Comparison of ENCODE assay signal across 20 mouse cellular contexts in the genomic region with DNA sequence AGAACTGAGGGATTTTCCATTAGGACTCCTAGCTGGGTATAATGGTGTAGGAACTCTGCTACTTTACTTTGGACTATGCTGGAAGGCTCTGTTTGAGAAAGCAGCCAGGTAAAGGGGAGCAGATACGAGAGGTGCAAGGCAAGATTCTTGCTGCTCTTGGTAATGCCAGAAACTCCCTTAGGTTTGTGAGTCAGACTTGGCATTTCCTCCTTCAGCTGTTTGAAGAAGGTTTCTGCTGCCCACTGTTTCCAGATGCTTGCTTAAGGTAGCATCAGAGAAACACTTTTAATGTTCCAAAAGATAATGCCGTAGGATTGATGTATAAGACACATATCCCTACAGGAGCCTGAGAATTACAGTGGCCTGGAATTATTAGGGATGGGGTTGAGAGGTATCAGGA.
DNase-seq lines count a peak whose midpoint lies in the region; ATAC-seq lines count a peak whose summit lies in the region.
"Had no signal": no experiment of that assay in that cellular context is flagged by ENCODE, and none has a peak within 500 bp of the region (broad histone marks: within the 10 kb centered on the region; RNA-seq: fewer than 3 reads in every experiment).

No protein-coding gene starts in this region.

- ATAC-seq in frontal cortex, adult (ENCODE audit: low TSS enrichment) = peak; percentile 88
- ATAC-seq: activated CD4-positive, CD25-positive, alpha-beta regulatory T cell, adult 4 months; CD4-positive, CD25-positive, alpha-beta regulatory T cell, adult 4 months; Patski had no signal

- no peak for DNase-seq in frontal cortex, postnatal 36 days (ENCODE audit: low spot score in 2 of 2)
- DNase-seq in brain, adult 2 months (ENCODE audit: low read depth, low spot score) = peak; percentile 72
- peak; percentile 19 for DNase-seq in telencephalon, adult 2 months (ENCODE audit: low read depth, low spot score)
- DNase-seq in right cerebral cortex, postnatal 25 days = no peak
- no peak for DNase-seq in cerebellum, postnatal 14 days
- DNase-seq: adrenal gland, adult 2 months; adrenal gland, adult 8-10 months; adrenal gland, postnatal 10 days; adrenal gland, postnatal 14 days; adrenal gland, postnatal 25 days; adrenal gland, postnatal 36 days; B cell, adult 2 months; cerebellum, adult 11 months; cerebellum, adult 11-12 months; cerebellum, adult 18-20 months; cerebellum, adult 2 months had no signal

Comparison
In these comparisons a context has a peak if more than half of its experiments do, and no peak if none do; other contexts are left out.
1. DNase-seq: peak in brain, adult 2 months (single experiment) and telencephalon, adult 2 months (single experiment); none in frontal cortex, postnatal 36 days (0 of 2), right cerebral cortex, postnatal 25 days (single experiment) and cerebellum, postnatal 14 days (0 of 2).